Mouse (Mus musculus) neural tube, embryonic 11.5 days (tissue): ENCODE results near the gene Nek10. TPM values are rescaled to one million over a fixed set of nuclear protein-coding genes. Genes with fewer than 3 reads are reported as not detected.
"Not testable (repeated sequence)": the region's sequence is repeated elsewhere in the genome, so short reads cannot be mapped to it uniquely, and the experiment has no call there.

Experiments
- ATAC-seq: fragments of 200-750 bp; cut with Nextera tagmentation; 2 replicates; pipeline ENCODE4 v1.8.0; 2017; ENCODE audit warnings: moderate number of reproducible peaks, mild to moderate bottlenecking, moderate TSS enrichment, moderate library complexity; ENCODE audit not compliant: insufficient read depth, low FRiP score, low TSS enrichment
- DNase-seq: peaks from one replicate; pipeline ENCODE4 v3.0.0-alpha.2; 2015; ENCODE audit warnings: low spot score
- H3K27ac ChIP-seq: fragments of 300-500 bp; sonication (generic); 2 replicates; pipeline ENCODE4 v1.5.1; 2014; ENCODE audit warnings: low read depth, mild to moderate bottlenecking, low read length
- H3K27me3 ChIP-seq: fragments of 300-500 bp; sonication (generic); 2 replicates; pipeline ENCODE4 v1.6.1; 2014; ENCODE audit warnings: mild to moderate bottlenecking, low read length, mixed read lengths; ENCODE audit not compliant: control insufficient read depth, insufficient read depth
- H3K36me3 ChIP-seq: fragments of 300-500 bp; sonication (generic); 2 replicates; pipeline ENCODE4 v1.6.1; 2014; ENCODE audit warnings: mild to moderate bottlenecking, low read length, moderate library complexity, mixed read lengths; ENCODE audit not compliant: control insufficient read depth, insufficient read depth
- H3K4me1 ChIP-seq: fragments of 300-500 bp; sonication (generic); 2 replicates; pipeline ENCODE4 v1.6.1; 2014; ENCODE audit warnings: low read length, mixed read lengths; ENCODE audit not compliant: control insufficient read depth, insufficient read depth
- H3K4me2 ChIP-seq: fragments of 300-500 bp; sonication (generic); 2 replicates; pipeline ENCODE4 v1.6.1; 2014; ENCODE audit warnings: low read depth, mild to moderate bottlenecking, moderate library complexity
- H3K4me3 ChIP-seq: fragments of 300-500 bp; sonication (generic); 2 replicates; pipeline ENCODE4 v1.5.1; 2014; ENCODE audit warnings: low read depth, low read length
- H3K9ac ChIP-seq: fragments of 300-500 bp; sonication (generic); 2 replicates; pipeline ENCODE4 v1.6.1; 2014; ENCODE audit warnings: mild to moderate bottlenecking, low read length
- H3K9me3 ChIP-seq: fragments of 300-500 bp; sonication (generic); 2 replicates; pipeline ENCODE4 v1.6.1; 2016; ENCODE audit warnings: low read length; ENCODE audit not compliant: control insufficient read depth
- WGBS: fragments of 180-500 bp; shearing (Covaris S2); extraction: QIAGEN DNeasy Blood & Tissue Kit; methylation state at CpG from one replicate; pipeline ENCODE4 v1.1.7; 2014; 5-methylcytosine and 5-hydroxymethylcytosine counted together
- polyA plus RNA-seq: library from polyadenylated mRNA; unstranded; fragments of >200 nt; fragmentation: Nextera tagmentation; extraction: Ambion mirVana; gene quantifications from 2 replicates; pipeline ENCODE4 v1.2.1, GENCODE M21; 2014

The Nek10 gene
- polyA plus RNA-seq, 1 experiment from 2014 or later, result 0.05 TPM

GRCm38 (mm10) chr14:14987403-14987802 lies 184.2 kb downstream of the Nek10 start:
- Histone ChIP-seq H3K27me3 (no peaks in the 10 kb centered on the region), H3K9ac (no peak overlapping the region), H3K4me2 (no peak overlapping the region), H3K9me3 (no peaks in the 10 kb centered on the region), H3K4me3 (no peak overlapping the region), H3K4me1 (no peaks in the 10 kb centered on the region), H3K36me3 (no peaks in the 10 kb centered on the region), H3K27ac (no peak overlapping the region)
- ATAC-seq (no peak), DNase-seq (no peak)
- 74% methylated on average over 1 of the region's 1 CpGs for WGBS

- H3K9me3 ChIP-seq, result no peaks in the 10 kb centered on the region
Observed at GRCm38 (mm10) chr14:14991642-14992041, 188.4 kb downstream of the Nek10 start.

GRCm38 (mm10) chr14:15011408-15011807 lies 208.2 kb downstream of the Nek10 start:
- ATAC-seq (no peak), DNase-seq (no peak)
- Histone ChIP-seq H3K4me2 (no peak overlapping the region), H3K27me3 (no peaks in the 10 kb centered on the region), H3K9ac (no peak overlapping the region), H3K27ac (no peak overlapping the region), H3K4me3 (no peak overlapping the region), H3K4me1 (no peaks in the 10 kb centered on the region), H3K36me3 (no peaks in the 10 kb centered on the region), H3K9me3 (no peaks in the 10 kb centered on the region)
- 66% methylated on average over 4 of the region's 4 CpGs for WGBS

More at GRCm38 (mm10) chr14:14991642-14992041, 188.4 kb downstream of the Nek10 start:
- H3K9ac ChIP-seq, result no peak overlapping the region
- WGBS, result 80% methylated on average over 2 of the region's 2 CpGs
- H3K4me1 ChIP-seq, result no peaks in the 10 kb centered on the region
- H3K4me2 ChIP-seq, result no peak overlapping the region
- no peaks in the 10 kb centered on the region for H3K36me3 ChIP-seq
- ATAC-seq, result no peak
- no peak overlapping the region for H3K4me3 ChIP-seq
- H3K27ac ChIP-seq, result no peak overlapping the region
- H3K27me3 ChIP-seq, result no peaks in the 10 kb centered on the region
- DNase-seq, result no peak

- Histone ChIP-seq H3K4me1 (no peaks in the 10 kb centered on the region), H3K36me3 (no peaks in the 10 kb centered on the region), H3K9ac (no peak overlapping the region), H3K27ac (no peak overlapping the region), H3K27me3 (no peaks in the 10 kb centered on the region), H3K4me3 (no peak overlapping the region), H3K4me2 (no peak overlapping the region), H3K9me3 (no peaks in the 10 kb centered on the region)
- DNase-seq, result no peak
- 71% methylated on average over 2 of the region's 2 CpGs for WGBS
- ATAC-seq, result no peak
Observed at GRCm38 (mm10) chr14:15014799-15015198, 211.6 kb downstream of the Nek10 start.

- DNase-seq, H3K36me3 ChIP-seq, H3K4me3 ChIP-seq, H3K4me2 ChIP-seq, ATAC-seq, H3K9ac ChIP-seq, H3K27ac ChIP-seq, H3K27me3 ChIP-seq, H3K4me1 ChIP-seq, H3K9me3 ChIP-seq: not testable (repeated sequence)
- WGBS, result 96% methylated on average over 4 of the region's 4 CpGs
Observed at GRCm38 (mm10) chr14:15030626-15031025, 227.4 kb downstream of the Nek10 start.

GRCm38 (mm10) chr14:15034638-15035037 lies 231.4 kb downstream of the Nek10 start:
- not testable (repeated sequence) for H3K9ac ChIP-seq, H3K9me3 ChIP-seq, H3K27ac ChIP-seq, ATAC-seq, DNase-seq, H3K27me3 ChIP-seq, H3K4me2 ChIP-seq, H3K36me3 ChIP-seq, H3K4me3 ChIP-seq, H3K4me1 ChIP-seq
- WGBS, result 84% methylated on average over 8 of the region's 8 CpGs

- WGBS, result 67% methylated on average over 4 of the region's 4 CpGs
- no peak overlapping the region for H3K4me2 ChIP-seq
- H3K9me3 ChIP-seq, result no peaks in the 10 kb centered on the region
- H3K36me3 ChIP-seq, result no peaks in the 10 kb centered on the region
- H3K9ac ChIP-seq, result no peak overlapping the region
- H3K4me3 ChIP-seq, result no peak overlapping the region
- H3K4me1 ChIP-seq, result no peaks in the 10 kb centered on the region
- no peaks in the 10 kb centered on the region for H3K27me3 ChIP-seq
- H3K27ac ChIP-seq, result no peak overlapping the region
- ATAC-seq (no peak), DNase-seq (no peak)
Observed at GRCm38 (mm10) chr14:15048186-15048585, 245.0 kb downstream of the Nek10 start.

- Histone ChIP-seq H3K4me3 (no peak overlapping the region), H3K27ac (no peak overlapping the region), H3K4me2 (no peak overlapping the region), H3K4me1 (no peaks in the 10 kb centered on the region), H3K9me3 (no peaks in the 10 kb centered on the region), H3K27me3 (no peaks in the 10 kb centered on the region), H3K36me3 (no peaks in the 10 kb centered on the region), H3K9ac (no peak overlapping the region)
- ATAC-seq, result no peak
- DNase-seq, result no peak
- 76% methylated on average over 2 of the region's 2 CpGs for WGBS
Observed at GRCm38 (mm10) chr14:15061496-15061895, 258.3 kb downstream of the Nek10 start.
